Mouse (Mus musculus) megakaryocyte progenitor cell, adult 5-6 weeks (primary cell): ENCODE measurements at regions not wholly inside any gene's neighbourhood (a gene's known extent, or its start where the extent isn't known, plus 50 kb on each side); places are given as distances from the start of the nearest gene placed in this dataset.

Source experiments
- ATAC-seq: replicated peaks from 2 replicates; pipeline ENCODE4 v1.8.0; 2016; ENCODE audit warnings: mild to moderate bottlenecking, moderate TSS enrichment, inconsistent platforms; ENCODE audit not compliant: poor library complexity

- no peak for ATAC-seq
These were observed 74.3 kb upstream of the Chrm2 start for GRCm38 (mm10) chr6:36313586-36313985.
